Mouse (Mus musculus) midbrain, embryonic 12.5 days (tissue): Measurements from ENCODE around the gene Mrpl58. TPM values are rescaled to one million over a fixed set of nuclear protein-coding genes. Genes with fewer than 3 reads are reported as not detected.
"Not testable (repeated sequence)": the region's sequence is repeated elsewhere in the genome, so short reads cannot be mapped to it uniquely, and the experiment has no call there.

Source experiments
- ATAC-seq: fragments of 200-750 bp; cut with Nextera tagmentation; 2 replicates; pipeline ENCODE4 v1.8.0; 2017; ENCODE audit warnings: low read depth, moderate TSS enrichment, moderate library complexity; ENCODE audit not compliant: low FRiP score
- H3K27ac ChIP-seq: fragments of 300-500 bp; sonication (generic); replicated peaks from 2 replicates; pipeline ENCODE4 v1.5.1; 2016; ENCODE audit warnings: mild to moderate bottlenecking
- H3K27me3 ChIP-seq: fragments of 300-500 bp; sonication (generic); 2 replicates; pipeline ENCODE4 v1.6.1; 2016; ENCODE audit warnings: mild to moderate bottlenecking
- H3K36me3 ChIP-seq: fragments of 300-500 bp; sonication (generic); 2 replicates; pipeline ENCODE4 v1.6.1; 2016
- H3K4me1 ChIP-seq: fragments of 300-500 bp; sonication (generic); 2 replicates; pipeline ENCODE4 v1.6.1; 2016
- H3K4me2 ChIP-seq: fragments of 300-500 bp; sonication (generic); replicated peaks from 2 replicates; pipeline ENCODE4 v1.6.1; 2016; ENCODE audit warnings: mild to moderate bottlenecking, moderate library complexity
- H3K4me3 ChIP-seq: fragments of 300-500 bp; sonication (generic); 2 replicates; pipeline ENCODE4 v1.5.1; 2016; ENCODE audit warnings: mild to moderate bottlenecking
- H3K9ac ChIP-seq: fragments of 300-500 bp; sonication (generic); replicated peaks from 2 replicates; pipeline ENCODE4 v1.6.1; 2016; ENCODE audit warnings: mild to moderate bottlenecking, moderate library complexity
- H3K9me3 ChIP-seq: fragments of 300-500 bp; sonication (generic); 2 replicates; pipeline ENCODE4 v1.6.1; 2016; ENCODE audit warnings: mild to moderate bottlenecking
- WGBS: fragments of 180-500 bp; shearing (Covaris S2); methylation state at CpG from one replicate; pipeline ENCODE4 v1.1.7; 2016; 5-methylcytosine and 5-hydroxymethylcytosine counted together
- polyA plus RNA-seq: library from polyadenylated mRNA; unstranded; fragments of >200 nt; fragmentation: Nextera tagmentation; extraction: Ambion mirVana; gene quantifications from 2 replicates; pipeline ENCODE4 v1.2.1, GENCODE M21; 2016

The Mrpl58 gene
- polyA plus RNA-seq, 1 experiment from 2014 or later: 234 TPM

DNA sequence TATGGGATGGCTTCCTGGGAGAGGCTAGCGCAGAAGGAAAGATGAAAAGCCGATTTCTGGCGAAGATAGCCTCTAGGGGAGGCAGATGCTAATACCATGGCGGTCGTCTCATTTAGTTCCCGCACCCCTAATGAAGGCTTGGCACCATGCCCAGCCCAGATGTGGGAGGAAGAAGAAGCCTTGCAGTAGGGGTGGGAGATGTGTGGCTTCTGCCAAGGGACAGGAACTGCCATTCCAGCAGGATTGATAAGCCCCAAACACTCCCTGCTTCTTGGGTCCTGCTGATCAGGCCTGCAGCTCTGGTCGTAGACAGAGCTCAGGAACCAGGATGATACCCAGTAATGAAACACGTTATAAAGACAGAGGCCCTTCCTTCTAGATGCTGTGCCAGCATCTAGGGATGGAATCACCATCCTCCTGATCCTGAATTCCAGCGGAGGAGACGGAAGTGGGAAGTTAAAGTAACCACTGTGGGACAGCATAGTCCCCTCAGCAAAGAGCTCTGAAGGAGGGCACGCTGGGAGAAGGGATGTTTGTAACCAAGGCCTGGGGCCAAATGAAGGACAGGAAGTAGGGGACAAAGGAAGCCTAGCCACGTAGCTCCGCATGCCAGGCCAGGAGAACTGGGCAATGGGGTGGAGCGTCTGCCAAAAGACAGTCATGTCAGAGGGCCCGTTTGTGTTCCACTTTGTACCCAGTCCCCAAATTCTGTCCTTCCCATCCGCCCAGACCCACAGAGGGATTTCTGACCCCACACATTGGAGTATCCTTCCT, 19.7 kb upstream of the Mrpl58 start:
- Histone ChIP-seq H3K4me3 (peak overlapping the region; percentile 91), H3K9ac (peak overlapping the region; percentile 96), H3K36me3 (0 out of 2 replicates have a peak, but pooled peaks cover 2% of the 10 kb centered on the region), H3K27ac (peak overlapping the region; percentile 63), H3K9me3 (no peaks in the 10 kb centered on the region), H3K4me2 (peak overlapping the region; percentile 86), H3K4me1 (peaks cover 43% of the 10 kb centered on the region), H3K27me3 (no peaks in the 10 kb centered on the region)
- 51% methylated on average over 16 of the region's 16 CpGs for WGBS
- ATAC-seq: no peak

DNA sequence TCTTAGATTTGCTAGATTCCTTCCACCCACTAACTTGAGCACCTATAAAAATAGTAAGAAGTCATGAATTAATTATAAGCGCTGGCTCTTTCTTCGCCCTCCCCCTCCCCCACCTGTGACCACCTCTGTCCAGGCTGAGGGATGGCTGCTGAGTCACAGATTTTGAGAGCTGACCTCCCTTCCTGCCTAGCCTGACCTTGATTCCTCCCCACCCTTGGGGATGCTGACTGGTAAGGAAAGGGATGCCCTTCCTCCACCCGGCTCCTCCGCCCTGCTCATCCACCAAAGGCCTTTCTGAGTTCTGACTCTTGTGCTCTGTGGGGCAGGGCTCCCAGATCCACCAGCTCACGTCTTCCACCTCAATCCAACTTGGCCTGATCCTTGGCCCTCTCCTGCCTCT, 19.0 kb upstream of the Mrpl58 start:
- peaks cover 43% of the 10 kb centered on the region for H3K4me1 ChIP-seq
- no peaks in the 10 kb centered on the region for H3K9me3 ChIP-seq
- H3K9ac ChIP-seq: peak overlapping the region; percentile 34
- no peak for ATAC-seq
- H3K36me3 ChIP-seq: 0 out of 2 replicates have a peak, but pooled peaks cover 8% of the 10 kb centered on the region
- H3K27ac ChIP-seq: no peak overlapping the region
- no peak overlapping the region for H3K4me3 ChIP-seq
- H3K27me3 ChIP-seq: no peaks in the 10 kb centered on the region
- peak overlapping the region; percentile 86 for H3K4me2 ChIP-seq
- 73% methylated on average over 5 of the region's 5 CpGs for WGBS

DNA sequence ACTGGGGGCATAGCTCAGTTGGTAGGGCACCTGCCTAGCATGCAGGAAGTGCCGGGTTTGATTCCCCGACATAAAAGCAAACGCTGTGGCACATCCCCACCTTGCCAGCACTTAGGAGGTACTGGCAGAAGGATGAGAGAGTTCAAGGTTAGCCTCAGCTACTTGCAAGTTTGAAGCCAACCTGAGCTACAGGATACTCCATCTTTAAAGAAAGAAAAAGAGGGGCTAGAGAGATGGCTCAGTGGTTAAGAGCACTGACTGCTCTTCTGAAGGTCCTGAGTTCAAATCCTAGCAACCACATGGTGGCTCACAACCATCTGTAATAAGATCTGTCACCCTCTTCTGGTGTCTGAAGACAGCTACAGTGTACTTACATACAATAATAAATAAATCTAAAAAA, 16.7 kb upstream of the Mrpl58 start:
- 93% methylated on average over 3 of the region's 3 CpGs for WGBS
- H3K4me2 ChIP-seq, H3K9me3 ChIP-seq, H3K27me3 ChIP-seq, H3K27ac ChIP-seq, H3K9ac ChIP-seq, H3K4me3 ChIP-seq, ATAC-seq: not testable (repeated sequence)
- Histone ChIP-seq H3K4me1 (peaks cover 38% of the 10 kb centered on the region), H3K36me3 (peaks cover 27% of the 10 kb centered on the region)

DNA sequence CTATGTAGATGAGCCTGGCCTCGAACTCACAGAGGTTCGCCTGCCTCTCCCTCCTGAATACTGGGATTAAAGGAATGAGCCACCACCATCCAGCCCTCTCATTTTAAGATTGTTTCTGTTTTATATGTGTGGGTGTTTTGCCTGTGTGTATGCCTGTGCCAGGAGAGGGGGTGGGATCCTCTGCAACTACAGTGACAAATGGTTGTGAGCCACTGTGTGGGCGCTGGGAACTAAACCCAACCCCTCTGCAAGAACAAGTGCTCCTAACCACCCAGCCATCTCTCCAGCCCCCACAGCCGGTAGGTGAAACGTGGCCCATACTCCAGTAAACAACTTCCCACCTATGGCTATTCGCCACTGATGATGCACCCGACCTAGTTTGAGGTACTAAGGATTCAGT, 12.2 kb upstream of the Mrpl58 start:
- H3K36me3 ChIP-seq: peaks cover 72% of the 10 kb centered on the region
- no peaks in the 10 kb centered on the region for H3K9me3 ChIP-seq
- 93% methylated on average over 7 of the region's 7 CpGs for WGBS

GRCm38 (mm10) chr11:115393721-115394325, 9.7 kb upstream of the Mrpl58 start:
- peaks cover 72% of the 10 kb centered on the region for H3K36me3 ChIP-seq
- 76% methylated on average over 34 of the region's 34 CpGs for WGBS
- no peaks in the 10 kb centered on the region for H3K9me3 ChIP-seq
- H3K4me3 ChIP-seq: no peak overlapping the region
- ATAC-seq: no peak
- H3K9ac ChIP-seq: no peak overlapping the region
- H3K27me3 ChIP-seq: no peaks in the 10 kb centered on the region
- H3K4me1 ChIP-seq: no peaks in the 10 kb centered on the region
- H3K4me2 ChIP-seq: no peak overlapping the region
- H3K27ac ChIP-seq: no peak overlapping the region

More for the DNA sequence above, 12.2 kb upstream of the Mrpl58 start:
- ATAC-seq: no peak
- H3K4me2 ChIP-seq: no peak overlapping the region
- no peak overlapping the region for H3K4me3 ChIP-seq
- H3K9ac ChIP-seq: no peak overlapping the region
- H3K27me3 ChIP-seq: no peaks in the 10 kb centered on the region
- no peak overlapping the region for H3K27ac ChIP-seq
- H3K4me1 ChIP-seq: no peaks in the 10 kb centered on the region

DNA sequence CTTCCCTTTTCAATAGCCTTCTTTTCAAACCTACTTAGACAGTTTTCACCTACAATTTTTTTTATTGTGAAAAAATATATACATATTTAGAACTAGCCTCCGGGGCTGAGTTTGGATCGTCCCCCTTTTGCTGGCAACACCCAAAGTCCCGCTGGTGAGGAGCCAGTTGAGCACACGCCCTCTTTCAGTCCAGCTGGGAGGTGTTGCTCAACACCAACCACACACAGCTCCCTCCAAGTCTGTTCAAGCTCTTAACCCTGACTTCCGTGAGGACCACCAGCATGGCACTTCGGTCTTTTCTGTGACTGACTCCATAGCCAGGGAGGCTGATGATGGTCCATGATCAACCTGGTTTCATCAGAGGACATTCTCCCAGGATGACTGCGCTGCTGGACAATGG, 5.5 kb upstream of the Mrpl58 start:
- Histone ChIP-seq H3K4me3 (no peak overlapping the region), H3K36me3 (peaks cover 35% of the 10 kb centered on the region), H3K4me2 (no peak overlapping the region), H3K9me3 (no peaks in the 10 kb centered on the region), H3K27ac (no peak overlapping the region), H3K4me1 (peaks cover 10% of the 10 kb centered on the region), H3K9ac (no peak overlapping the region), H3K27me3 (no peaks in the 10 kb centered on the region)
- no peak for ATAC-seq
- 88% methylated on average over 7 of the region's 7 CpGs for WGBS

- no peak for ATAC-seq
Observed at GRCm38 (mm10) chr11:115400126-115400525, 3.4 kb upstream of the Mrpl58 start.

DNA sequence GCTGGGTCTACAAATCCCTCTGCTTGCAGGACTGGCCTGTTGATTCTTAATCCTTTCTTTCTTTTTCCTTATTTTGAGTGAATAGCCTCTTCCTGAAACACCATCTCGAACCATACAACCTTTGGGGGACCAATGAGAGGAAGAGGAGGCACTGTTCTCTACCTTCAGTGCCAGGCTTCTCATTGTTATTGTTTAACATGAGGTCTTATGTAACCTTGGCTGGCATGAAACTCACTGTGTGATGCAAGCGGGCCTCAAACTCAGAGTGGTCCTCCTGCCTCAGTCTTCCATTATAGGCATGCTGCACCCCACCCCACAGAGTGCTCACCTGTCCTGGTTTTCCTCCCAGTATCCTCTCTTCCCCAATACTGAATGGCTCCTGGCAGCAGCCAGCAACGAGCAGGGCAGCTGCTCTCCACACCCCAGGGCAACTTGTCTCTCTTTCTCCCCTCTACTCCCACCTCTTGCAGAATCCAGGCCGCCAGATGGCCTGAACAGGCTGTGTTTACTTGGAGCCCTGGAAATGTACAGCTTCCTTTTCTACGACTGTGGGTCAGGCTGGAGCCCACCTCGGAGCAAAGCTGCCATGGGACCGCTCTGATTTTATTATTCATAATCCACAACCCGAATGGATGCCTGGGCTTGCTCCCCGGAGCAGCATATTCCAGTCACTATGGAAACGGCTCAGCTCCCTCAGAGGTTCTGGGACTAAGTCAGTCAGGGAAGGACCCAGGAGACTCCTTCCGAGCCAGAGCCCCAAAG, 2.7 kb upstream of the Mrpl58 start:
- Histone ChIP-seq H3K4me3 (no peak overlapping the region), H3K9ac (no peak overlapping the region), H3K4me2 (peak overlapping the region; percentile 28), H3K36me3 (peaks cover 10% of the 10 kb centered on the region), H3K27ac (peak overlapping the region; percentile 82), H3K27me3 (no peaks in the 10 kb centered on the region), H3K4me1 (peaks cover 29% of the 10 kb centered on the region), H3K9me3 (no peaks in the 10 kb centered on the region)
- ATAC-seq: peak; percentile 35; the same call in 1 of the 2 replicates
- 39% methylated on average over 11 of the region's 11 CpGs for WGBS

More at GRCm38 (mm10) chr11:115400126-115400525, 3.4 kb upstream of the Mrpl58 start:
- H3K27me3 ChIP-seq: no peaks in the 10 kb centered on the region
- H3K4me2 ChIP-seq: no peak overlapping the region
- peaks cover 14% of the 10 kb centered on the region for H3K36me3 ChIP-seq
- peak overlapping the region; percentile 82 for H3K27ac ChIP-seq
- no peak overlapping the region for H3K9ac ChIP-seq
- H3K9me3 ChIP-seq: no peaks in the 10 kb centered on the region
- H3K4me1 ChIP-seq: peaks cover 22% of the 10 kb centered on the region
- H3K4me3 ChIP-seq: no peak overlapping the region
- WGBS: 72% methylated on average over 3 of the region's 3 CpGs

- WGBS: 99% methylated on average over 6 of the region's 6 CpGs
- Histone ChIP-seq H3K4me1 (peaks cover 63% of the 10 kb centered on the region), H3K4me2 (no peak overlapping the region)
Observed at GRCm38 (mm10) chr11:115405723-115406122, 2.2 kb downstream of the Mrpl58 start.

GRCm38 (mm10) chr11:115406858-115407401, 3.4 kb downstream of the Mrpl58 start:
- no peak overlapping the region; the same call in 1 of the 2 replicates for H3K27ac ChIP-seq
- no peak for ATAC-seq
- WGBS: 96% methylated on average over 17 of the region's 17 CpGs

More at GRCm38 (mm10) chr11:115405723-115406122, 2.2 kb downstream of the Mrpl58 start:
- no peak for ATAC-seq
- H3K9ac ChIP-seq: no peak overlapping the region
- no peak overlapping the region for H3K27ac ChIP-seq
- no peaks in the 10 kb centered on the region for H3K9me3 ChIP-seq
- no peaks in the 10 kb centered on the region for H3K27me3 ChIP-seq
- no peak overlapping the region for H3K4me3 ChIP-seq
- peaks cover 32% of the 10 kb centered on the region for H3K36me3 ChIP-seq

GRCm38 (mm10) chr11:115408266-115408920, 4.8 kb downstream of the Mrpl58 start:
- H3K36me3 ChIP-seq: peaks cover 38% of the 10 kb centered on the region
- peak overlapping the region; percentile 21; the same call in 1 of the 2 replicates for H3K9ac ChIP-seq
- H3K4me2 ChIP-seq: peak overlapping the region; percentile 27
- 73% methylated on average over 6 of the region's 6 CpGs for WGBS
- no peak overlapping the region for H3K4me3 ChIP-seq
- no peak for ATAC-seq
- H3K27ac ChIP-seq: peak overlapping the region; percentile 93
- H3K9me3 ChIP-seq: no peaks in the 10 kb centered on the region
- peaks cover 74% of the 10 kb centered on the region for H3K4me1 ChIP-seq
- H3K27me3 ChIP-seq: no peaks in the 10 kb centered on the region

More at GRCm38 (mm10) chr11:115406858-115407401, 3.4 kb downstream of the Mrpl58 start:
- Histone ChIP-seq H3K9ac (no peak overlapping the region), H3K27me3 (no peaks in the 10 kb centered on the region), H3K4me3 (no peak overlapping the region), H3K9me3 (no peaks in the 10 kb centered on the region), H3K4me1 (peaks cover 69% of the 10 kb centered on the region), H3K36me3 (peaks cover 38% of the 10 kb centered on the region), H3K4me2 (no peak overlapping the region)
